Mouse (Mus musculus) cortical plate, adult 2 months (tissue): Measurements from ENCODE around the gene Mad2l1bp. TPM values are rescaled to one million over a fixed set of nuclear protein-coding genes. Genes with fewer than 3 reads are reported as not detected.
A peak's percentile ranks its signal among the peaks of the same experiment; 100 is the strongest.

Experiments used
- H3K27ac ChIP-seq: fragments of 200-500 bp; 2 replicates; pipeline ENCODE4 v1.5.1; 2012; ENCODE audit warnings: low read length, control low read depth, inconsistent platforms; ENCODE audit not compliant: insufficient read depth
- H3K4me1 ChIP-seq: fragments of 200-500 bp; 2 replicates; pipeline ENCODE4 v1.6.1; 2011; ENCODE audit warnings: low read length; ENCODE audit not compliant: control insufficient read depth, insufficient read depth
- H3K4me3 ChIP-seq: fragments of 200-500 bp; 2 replicates; pipeline ENCODE4 v1.5.1; 2011; ENCODE audit warnings: mild to moderate bottlenecking, low read length, control low read depth; ENCODE audit not compliant: insufficient read depth
- CTCF ChIP-seq: fragments of 200-500 bp; IDR thresholded peaks from 2 replicates; pipeline ENCODE4 v1.5.1; 2011; ENCODE audit warnings: mild to moderate bottlenecking, control low read depth, low read length; ENCODE audit not compliant: insufficient read depth; ENCODE audit errors: extremely low read depth
- POLR2A ChIP-seq: fragments of 200-500 bp; IDR thresholded peaks from 2 replicates; pipeline ENCODE4 v1.6.1; 2011; ENCODE audit warnings: mild to moderate bottlenecking, low read length, control low read depth; ENCODE audit not compliant: insufficient read depth; ENCODE audit errors: extremely low read depth
- polyA plus RNA-seq: library from polyadenylated mRNA; depleted of rRNA; stranded (reverse); fragments of >200 nt; gene quantifications from 2 replicates; pipeline ENCODE4 v1.2.3, GENCODE M21; 2012

The Mad2l1bp gene
- polyA plus RNA-seq, 1 experiment, result 17.6 TPM

- Histone ChIP-seq H3K27ac (no peak overlapping the region; the same call in 1 of the 2 replicates), H3K4me3 (no peak overlapping the region), H3K4me1 (no peaks in the 10 kb centered on the region; the same call in 1 of the 2 replicates)
- peak; percentile 19; the same call in 1 of the 2 replicates for TF ChIP-seq POLR2A
- no peak for TF ChIP-seq CTCF
Measured at GRCm38 (mm10) chr17:46129741-46130498, 23.4 kb downstream of the Mad2l1bp start.

- Histone ChIP-seq H3K4me1 (no peaks in the 10 kb centered on the region; the same call in 1 of the 2 replicates), H3K4me3 (no peak overlapping the region), H3K27ac (no peak overlapping the region)
- no peak for TF ChIP-seq POLR2A
Measured at GRCm38 (mm10) chr17:46127814-46128493, 25.4 kb downstream of the Mad2l1bp start.

GRCm38 (mm10) chr17:46126608-46127007 is 26.7 kb downstream of the Mad2l1bp start:
- no peak for TF ChIP-seq CTCF
- TF ChIP-seq POLR2A, result no peak
- no peak overlapping the region for H3K27ac ChIP-seq
- no peaks in the 10 kb centered on the region; the same call in 1 of the 2 replicates for H3K4me1 ChIP-seq
- H3K4me3 ChIP-seq, result no peak overlapping the region

- no peak for TF ChIP-seq CTCF
- TF ChIP-seq POLR2A, result no peak
- Histone ChIP-seq H3K4me3 (no peak overlapping the region), H3K4me1 (peaks cover 7% of the 10 kb centered on the region), H3K27ac (no peak overlapping the region)
Measured at GRCm38 (mm10) chr17:46123953-46124700, 29.2 kb downstream of the Mad2l1bp start.

- Histone ChIP-seq H3K4me1 (peaks cover 7% of the 10 kb centered on the region), H3K27ac (no peak overlapping the region), H3K4me3 (no peak overlapping the region)
- TF ChIP-seq POLR2A (no peak), CTCF (no peak)
Measured at GRCm38 (mm10) chr17:46123285-46123684, 30.1 kb downstream of the Mad2l1bp start.

GRCm38 (mm10) chr17:46122791-46123190 is 30.6 kb downstream of the Mad2l1bp start:
- H3K27ac ChIP-seq, result no peak overlapping the region
- H3K4me1 ChIP-seq, result peaks cover 7% of the 10 kb centered on the region
- TF ChIP-seq CTCF, result no peak
- TF ChIP-seq POLR2A, result no peak
- no peak overlapping the region for H3K4me3 ChIP-seq

- no peak for TF ChIP-seq CTCF
- no peak for TF ChIP-seq POLR2A
- Histone ChIP-seq H3K4me3 (no peak overlapping the region), H3K27ac (no peak overlapping the region), H3K4me1 (peaks cover 8% of the 10 kb centered on the region)
Measured at GRCm38 (mm10) chr17:46119641-46120040, 33.7 kb downstream of the Mad2l1bp start.

- Histone ChIP-seq H3K27ac (no peak overlapping the region), H3K4me3 (no peak overlapping the region), H3K4me1 (peaks cover 8% of the 10 kb centered on the region)
- TF ChIP-seq POLR2A (no peak), CTCF (no peak)
Measured at GRCm38 (mm10) chr17:46118423-46118850, 34.9 kb downstream of the Mad2l1bp start.

- no peak overlapping the region for H3K4me3 ChIP-seq
- TF ChIP-seq CTCF, result no peak
- no peak for TF ChIP-seq POLR2A
- H3K27ac ChIP-seq, result no peak overlapping the region
- H3K4me1 ChIP-seq, result peaks cover 8% of the 10 kb centered on the region
Measured at GRCm38 (mm10) chr17:46117623-46118422, 35.5 kb downstream of the Mad2l1bp start.

GRCm38 (mm10) chr17:46116881-46117280 is 36.5 kb downstream of the Mad2l1bp start:
- no peak overlapping the region for H3K27ac ChIP-seq
- H3K4me1 ChIP-seq, result peaks cover 8% of the 10 kb centered on the region
- no peak overlapping the region for H3K4me3 ChIP-seq
- TF ChIP-seq CTCF (no peak), POLR2A (no peak)
